Mouse (Mus musculus): ENCODE results near the gene Vps45. TPM values are rescaled to one million over a fixed set of nuclear protein-coding genes. Genes with fewer than 3 reads are reported as not detected.
"Not testable (repeated sequence)": the region's sequence is repeated elsewhere in the genome, so short reads cannot be mapped to it uniquely, and the experiment has no call there.

The Vps45 gene
- total RNA-seq, 2 experiments from 2014 or later: 13.6 to 16.8 TPM

DNA sequence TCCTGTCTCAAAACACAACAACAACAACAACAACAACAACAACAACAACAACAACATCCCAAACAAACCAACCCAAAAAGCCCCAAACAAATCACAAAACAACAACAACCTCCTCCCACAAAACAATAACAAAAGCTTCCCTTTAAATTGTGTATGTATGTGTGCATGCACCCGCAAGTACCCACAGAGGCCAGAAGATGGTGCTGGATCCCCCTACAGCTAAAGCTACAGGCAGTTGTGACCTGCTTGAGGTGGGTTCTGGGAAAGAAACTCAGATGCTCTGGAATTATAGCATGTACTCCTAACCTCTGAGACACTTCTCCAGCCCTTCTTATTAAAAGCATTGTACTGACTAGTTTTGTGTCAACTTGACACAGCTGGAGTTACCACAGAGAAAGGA is 22.7 kb upstream of the Vps45 start:
- peak; percentile 63 for ATAC-seq (replicated peaks; ENCODE audit: poor library complexity, severe bottlenecking)

DNA sequence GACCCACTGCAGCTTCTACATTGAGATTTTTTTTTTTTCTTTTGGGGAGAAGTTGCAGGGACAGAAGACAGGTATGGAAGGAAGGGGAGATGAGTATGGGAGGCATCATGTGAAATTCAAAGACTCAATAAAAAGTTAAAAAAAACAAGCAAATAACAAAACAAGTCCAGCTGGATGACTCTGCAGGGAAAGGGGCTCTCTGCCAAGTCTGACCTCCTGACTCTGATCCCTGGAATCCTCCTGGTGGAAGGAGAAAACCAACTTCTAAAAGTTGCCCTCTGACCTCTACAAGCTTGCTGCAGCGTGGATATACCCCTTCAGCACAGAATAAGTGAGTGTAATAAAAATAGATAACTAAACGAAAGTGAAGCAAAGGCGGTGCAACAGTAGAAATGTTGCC is 20.4 kb upstream of the Vps45 start:
- ATAC-seq (replicated peaks; ENCODE audit: poor library complexity, severe bottlenecking): no peak

DNA sequence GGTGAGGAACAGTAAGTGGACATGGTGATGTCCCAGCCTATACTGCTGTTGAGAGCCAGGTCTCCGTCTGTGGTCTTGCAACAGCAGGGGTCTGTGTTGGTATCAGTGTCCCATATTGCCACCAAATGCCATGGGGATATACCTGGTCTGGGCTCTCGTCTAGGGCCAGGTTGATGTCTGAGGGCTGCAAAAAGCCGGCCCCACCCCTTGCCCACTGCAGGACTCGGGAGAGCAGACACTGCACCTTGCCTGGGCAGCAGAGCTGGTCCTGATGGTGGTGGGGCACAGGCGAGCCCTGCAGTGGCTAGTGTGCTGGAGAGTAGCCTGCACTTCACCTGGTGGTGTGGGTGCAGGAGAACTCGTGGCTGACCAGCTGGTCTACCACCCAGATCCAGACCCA is 19.8 kb upstream of the Vps45 start:
- no peak for ATAC-seq (replicated peaks; ENCODE audit: poor library complexity, severe bottlenecking)

DNA sequence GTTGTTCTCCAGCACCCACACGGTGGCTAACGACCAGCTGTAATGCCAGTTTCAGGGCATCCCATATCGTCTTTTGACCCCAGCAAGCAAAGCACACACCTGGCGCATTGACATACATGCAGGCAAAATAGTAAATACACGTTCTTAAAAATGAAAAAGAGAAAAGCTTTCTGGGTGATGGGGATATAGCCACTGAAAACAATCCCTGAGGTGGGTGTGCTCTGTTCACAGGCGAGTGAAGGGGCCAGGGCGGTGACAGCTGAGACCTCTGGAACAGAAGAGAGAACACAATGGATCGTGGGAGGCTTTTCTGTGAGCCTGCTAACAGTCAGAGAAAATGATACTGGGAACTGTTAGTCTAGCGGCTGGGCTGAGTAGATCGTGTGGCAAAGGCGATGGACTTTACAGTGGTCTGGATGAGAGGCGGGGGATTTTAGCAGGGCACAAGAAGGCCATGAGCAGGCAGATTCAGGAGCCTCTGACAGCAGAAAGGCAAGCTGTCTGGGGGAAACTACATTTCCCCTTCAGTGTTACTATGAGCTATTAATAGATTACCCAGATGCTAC is 14.7 kb upstream of the Vps45 start:
- ATAC-seq (replicated peaks; ENCODE audit: poor library complexity, severe bottlenecking): no peak

DNA sequence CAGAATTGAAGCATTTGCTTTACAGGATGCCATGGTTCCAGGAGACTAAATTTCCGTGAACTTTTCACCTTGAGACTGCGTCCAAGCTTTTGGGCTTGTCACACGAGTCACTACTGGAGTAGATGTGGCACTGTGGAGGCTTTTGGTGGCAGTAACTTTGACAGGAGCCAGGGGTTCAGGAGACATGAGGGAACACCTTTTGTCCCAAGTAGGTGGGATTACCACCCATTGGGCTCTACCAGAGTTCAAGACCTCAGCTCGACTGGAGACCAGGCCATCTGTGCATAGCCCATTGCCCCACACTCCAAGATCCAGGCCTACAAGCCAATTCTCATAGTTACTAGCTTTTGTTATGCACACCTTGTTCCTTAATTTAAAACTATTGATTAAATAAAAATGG is 12.0 kb upstream of the Vps45 start:
- ATAC-seq (replicated peaks; ENCODE audit: poor library complexity, severe bottlenecking): no peak

DNA sequence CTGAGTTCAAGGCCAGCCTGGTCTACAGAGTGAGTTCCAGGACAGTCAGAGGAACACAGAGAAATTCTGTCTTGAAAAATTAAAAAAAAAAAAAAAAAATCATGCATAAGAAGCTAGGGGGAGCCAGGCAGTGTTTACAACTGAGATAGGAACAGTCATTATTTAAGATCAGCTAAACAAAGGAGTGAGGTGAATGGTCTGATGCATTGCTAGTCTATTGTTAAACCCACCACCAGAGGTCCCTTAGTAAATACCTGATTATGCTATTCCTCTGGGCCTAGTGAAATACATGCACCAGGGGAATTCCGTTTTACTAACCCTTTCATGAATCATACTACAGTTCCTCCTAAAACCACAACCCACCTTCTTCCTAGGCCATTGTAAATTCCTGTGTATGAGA is 11.3 kb upstream of the Vps45 start:
- no peak for ATAC-seq (replicated peaks; ENCODE audit: poor library complexity, severe bottlenecking)

DNA sequence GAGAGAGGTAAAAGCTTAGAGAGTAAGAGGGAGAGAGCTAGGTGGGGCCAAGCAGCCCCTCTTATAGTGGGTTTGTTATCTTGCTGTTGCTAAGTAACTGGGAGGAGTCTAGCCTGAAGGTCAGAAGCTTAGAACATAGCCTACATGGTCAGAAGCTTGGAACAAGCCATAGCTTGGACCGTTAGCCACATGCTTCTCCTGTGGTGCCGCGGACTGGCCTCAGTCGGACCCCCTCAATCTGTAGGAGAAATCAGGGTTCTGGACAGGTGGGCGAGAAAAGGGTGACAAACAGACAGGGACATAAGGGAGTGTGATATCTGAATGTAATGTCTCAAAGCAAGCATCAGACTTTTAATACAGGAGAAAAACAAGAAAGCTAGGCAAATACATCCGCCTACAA is 10.8 kb upstream of the Vps45 start:
- ATAC-seq (replicated peaks; ENCODE audit: poor library complexity, severe bottlenecking): no peak

DNA sequence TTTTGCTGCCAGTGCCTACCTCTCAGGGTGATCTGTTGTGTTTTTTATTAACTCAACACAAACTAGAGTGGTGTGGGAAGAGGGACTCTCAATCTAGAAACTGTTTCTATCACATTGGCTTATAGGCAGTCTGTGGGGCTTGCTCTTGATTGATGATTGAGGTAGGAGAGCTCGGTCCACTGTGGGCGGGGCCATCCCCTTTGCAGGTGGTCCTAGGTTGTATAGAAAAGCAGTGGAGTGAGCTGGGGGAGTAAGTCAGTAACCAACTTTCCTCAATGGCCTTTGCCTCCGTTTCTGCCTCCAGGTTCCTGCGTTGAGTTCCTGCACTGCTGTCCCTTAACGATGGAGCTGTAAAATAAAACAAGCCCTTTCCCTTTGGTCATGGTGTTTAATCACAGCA is 8.5 kb upstream of the Vps45 start:
- no peak for ATAC-seq (replicated peaks; ENCODE audit: poor library complexity, severe bottlenecking)

DNA sequence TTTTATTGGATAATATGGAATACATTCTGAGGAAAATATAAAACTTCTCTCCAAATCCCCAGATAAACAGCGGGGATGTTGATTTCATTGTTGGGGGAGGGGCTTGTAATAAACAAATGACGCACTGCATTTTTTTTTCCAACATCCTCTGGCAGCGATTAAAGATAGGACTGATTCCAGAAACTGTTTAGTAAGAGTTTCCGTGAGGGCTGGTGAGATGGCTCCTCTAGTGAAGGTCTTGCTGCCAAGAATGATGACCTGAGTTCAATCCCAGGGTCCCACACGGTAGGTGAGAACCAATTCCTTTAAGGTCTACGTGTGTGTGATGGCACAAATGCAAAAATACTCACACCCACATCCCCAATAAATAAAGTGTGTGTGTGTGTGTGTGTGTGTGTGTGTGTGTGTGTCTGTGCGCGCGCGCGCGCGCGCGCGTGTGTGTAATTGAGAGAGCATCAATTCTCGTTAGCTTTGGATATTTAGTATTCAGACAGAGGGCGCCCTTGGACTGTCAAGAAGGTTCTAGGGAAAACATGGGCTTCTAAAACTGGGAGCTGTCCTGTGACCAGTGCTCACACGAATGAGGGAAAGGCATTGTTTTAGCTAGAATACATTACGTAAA is 7.6 kb upstream of the Vps45 start:
- peak; percentile 46; the same call in 1 of the 2 replicates for ATAC-seq (replicated peaks; ENCODE audit: poor library complexity, severe bottlenecking)

DNA sequence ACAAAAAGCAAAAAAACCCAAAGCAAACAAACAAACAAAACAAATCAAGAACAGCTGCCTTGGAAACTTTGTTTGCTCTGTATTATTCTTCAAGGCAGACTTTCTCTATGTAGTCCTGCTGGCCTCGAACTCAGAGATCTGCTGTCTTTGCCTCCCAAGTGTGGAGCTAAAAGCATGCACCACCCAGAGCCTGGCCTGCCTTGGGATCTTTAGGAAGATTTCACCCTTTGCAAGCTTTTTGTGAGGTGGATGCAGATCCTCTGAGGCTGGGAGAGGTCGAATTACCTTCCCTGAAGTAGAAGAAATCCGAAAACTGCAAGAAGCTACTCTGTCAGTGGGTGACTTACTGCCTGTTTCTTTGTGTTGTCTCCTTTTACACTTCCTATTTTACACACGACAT is 6.9 kb upstream of the Vps45 start:
- no peak for ATAC-seq (replicated peaks; ENCODE audit: poor library complexity, severe bottlenecking)

DNA sequence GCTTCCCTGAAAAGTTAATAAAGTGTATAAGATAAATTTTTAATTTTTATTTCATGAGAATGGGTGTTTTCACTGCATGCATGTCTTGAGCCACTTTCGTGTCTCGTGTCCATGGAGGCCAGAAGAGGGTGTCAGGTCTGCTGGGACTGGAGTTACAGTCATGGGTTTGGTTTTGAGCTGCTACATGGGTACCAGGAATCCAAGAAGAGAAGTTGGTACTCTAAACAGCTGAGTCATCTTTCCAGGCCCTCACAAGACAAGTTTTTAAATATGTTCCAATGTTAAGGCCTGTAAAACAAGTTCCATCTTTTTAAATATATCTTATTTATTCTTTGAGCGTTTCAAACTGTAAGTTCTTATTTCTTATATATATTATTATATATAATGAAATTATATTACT is 6.0 kb upstream of the Vps45 start:
- ATAC-seq (replicated peaks; ENCODE audit: poor library complexity, severe bottlenecking): no peak

DNA sequence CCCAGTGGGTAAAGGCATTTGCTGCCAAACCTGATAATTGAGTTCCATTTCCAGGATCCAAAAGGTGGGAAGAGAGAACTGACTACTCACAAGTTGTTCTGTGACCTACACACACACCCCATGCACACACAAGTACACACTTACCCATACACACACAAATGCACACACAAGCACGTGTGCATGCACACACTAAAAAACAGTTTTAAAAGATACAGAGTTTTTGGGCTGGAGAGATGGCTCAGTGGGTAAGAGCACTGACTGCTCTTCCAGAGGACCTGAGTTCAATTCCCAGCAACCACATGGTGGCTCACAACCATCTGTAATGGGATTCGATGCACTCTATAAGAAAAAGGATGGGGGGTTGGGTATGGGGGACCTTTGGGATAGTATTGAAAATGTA is 5.0 kb upstream of the Vps45 start:
- ATAC-seq (replicated peaks; ENCODE audit: poor library complexity, severe bottlenecking): no peak

DNA sequence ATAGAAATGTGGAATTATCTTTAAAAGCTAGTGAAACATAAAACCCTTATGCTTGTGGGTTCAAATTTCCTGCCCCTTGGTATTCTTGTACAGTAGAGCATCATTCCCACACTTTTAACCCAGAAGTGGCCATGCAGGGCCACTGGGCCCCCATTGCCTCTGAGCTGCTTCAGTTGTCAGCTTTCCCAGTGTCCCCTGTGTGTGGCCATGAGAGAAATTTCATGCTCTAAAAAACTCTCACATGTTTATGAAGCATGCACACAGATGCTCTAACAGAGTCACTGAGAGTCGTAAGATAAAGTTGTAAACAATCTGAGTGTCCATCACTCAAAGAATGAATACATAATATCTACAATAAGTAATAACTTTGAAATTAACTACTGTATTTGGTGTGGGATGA is 1.9 kb upstream of the Vps45 start:
- ATAC-seq (replicated peaks; ENCODE audit: poor library complexity, severe bottlenecking): no peak

DNA sequence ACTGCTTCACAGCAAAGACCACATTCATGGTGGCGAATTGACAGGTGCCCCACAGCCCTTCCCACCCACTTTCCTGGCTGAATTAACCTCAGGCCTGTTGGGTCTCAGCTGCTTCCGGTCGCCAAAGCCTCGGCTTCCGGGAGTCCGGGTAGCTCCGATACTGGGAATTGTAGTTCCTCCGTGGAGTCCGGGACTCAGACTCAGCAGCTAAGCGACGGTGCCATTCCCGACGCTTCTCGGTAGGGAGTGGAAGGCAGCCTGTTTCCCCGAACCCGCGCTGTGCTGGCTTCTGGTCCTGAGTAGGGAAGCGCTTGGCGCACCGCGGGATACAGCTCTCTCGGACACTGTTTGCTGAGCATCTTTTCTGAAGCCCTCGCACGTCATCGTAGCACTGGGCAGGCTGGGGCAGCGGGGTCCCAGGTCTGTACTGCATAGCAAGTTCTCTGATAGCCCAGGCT is 490 bp downstream of the Vps45 start:
- ATAC-seq (replicated peaks; ENCODE audit: poor library complexity, severe bottlenecking): peak; percentile 93

DNA sequence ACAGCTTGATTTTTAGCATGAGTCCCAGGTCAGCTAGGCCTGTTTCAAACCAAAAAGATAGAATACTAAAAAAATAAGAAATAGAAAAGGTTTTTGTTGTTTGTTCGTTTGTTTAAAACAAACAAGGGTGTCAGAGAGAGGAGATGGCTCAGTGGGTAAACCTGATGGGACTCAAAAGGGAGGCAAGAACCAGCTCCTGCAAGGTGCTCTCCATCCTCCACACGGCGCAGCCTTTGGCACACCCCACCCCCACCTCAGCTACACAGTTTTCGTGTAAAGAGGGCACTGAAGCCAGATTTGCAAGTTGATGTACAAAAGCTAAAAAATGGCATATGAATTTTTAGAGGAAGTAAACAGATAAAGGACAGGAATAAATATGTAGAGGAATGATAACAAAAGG is 2.2 kb downstream of the Vps45 start:
- no peak for ATAC-seq (replicated peaks; ENCODE audit: poor library complexity, severe bottlenecking)

DNA sequence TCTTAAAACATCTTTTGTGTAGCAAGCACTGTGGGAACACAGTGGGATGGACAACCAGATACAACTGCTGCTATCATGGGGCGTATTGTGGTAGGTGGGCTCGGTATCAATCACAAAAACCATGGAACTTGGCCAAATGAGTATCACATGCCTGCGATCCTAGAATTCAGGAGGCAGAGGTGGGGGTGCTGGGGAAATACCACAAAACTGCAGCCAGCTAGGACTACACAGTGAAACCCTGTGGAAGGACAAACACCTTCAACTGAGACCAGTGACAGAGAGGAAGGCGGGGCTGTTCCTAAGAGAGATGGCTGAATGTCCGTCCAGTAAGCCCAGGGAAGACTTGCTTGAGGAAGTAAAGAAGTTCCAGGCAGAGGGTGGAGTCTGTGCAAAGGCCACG is 3.0 kb downstream of the Vps45 start:
- ATAC-seq (replicated peaks; ENCODE audit: poor library complexity, severe bottlenecking): no peak

DNA sequence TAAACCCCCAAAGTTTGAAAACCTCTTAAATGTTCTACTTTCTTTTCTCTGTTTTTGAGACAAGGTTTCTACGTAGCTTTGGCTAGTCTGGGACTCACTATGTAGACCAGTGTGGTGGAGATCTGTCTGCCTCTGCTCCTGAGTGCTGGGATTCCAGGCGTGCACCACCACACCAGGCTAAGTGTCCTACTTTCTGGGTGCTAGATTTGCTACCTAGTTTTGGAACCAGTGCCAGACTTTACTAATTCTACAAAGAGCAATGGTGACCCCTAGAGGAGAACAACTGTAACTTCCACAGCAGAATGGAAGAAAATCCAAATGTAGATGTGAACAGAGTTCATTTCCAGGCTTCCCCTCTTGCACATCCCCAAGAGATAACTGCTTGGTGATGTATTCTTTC is 6.4 kb downstream of the Vps45 start:
- peak; percentile 74 for ATAC-seq (replicated peaks; ENCODE audit: poor library complexity, severe bottlenecking)

DNA sequence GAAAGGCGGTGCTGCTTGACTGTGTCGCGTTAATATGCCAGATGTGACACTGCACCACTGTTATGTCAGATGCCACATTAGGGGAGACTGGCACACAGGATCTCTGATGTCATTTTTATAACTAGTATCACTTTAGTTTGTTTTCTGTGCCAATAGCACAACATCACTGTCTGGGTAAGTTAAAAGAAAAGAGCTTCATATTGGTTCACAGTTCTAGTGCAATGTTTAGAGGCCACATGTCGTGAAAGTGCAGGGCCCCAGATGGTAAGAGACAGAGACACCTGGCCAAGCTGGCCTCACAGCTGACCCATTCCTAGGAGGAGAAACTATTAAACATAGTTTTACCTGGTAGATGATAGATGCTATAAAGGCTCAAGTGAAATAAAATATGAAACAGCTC is 7.1 kb downstream of the Vps45 start:
- no peak for ATAC-seq (replicated peaks; ENCODE audit: poor library complexity, severe bottlenecking)

DNA sequence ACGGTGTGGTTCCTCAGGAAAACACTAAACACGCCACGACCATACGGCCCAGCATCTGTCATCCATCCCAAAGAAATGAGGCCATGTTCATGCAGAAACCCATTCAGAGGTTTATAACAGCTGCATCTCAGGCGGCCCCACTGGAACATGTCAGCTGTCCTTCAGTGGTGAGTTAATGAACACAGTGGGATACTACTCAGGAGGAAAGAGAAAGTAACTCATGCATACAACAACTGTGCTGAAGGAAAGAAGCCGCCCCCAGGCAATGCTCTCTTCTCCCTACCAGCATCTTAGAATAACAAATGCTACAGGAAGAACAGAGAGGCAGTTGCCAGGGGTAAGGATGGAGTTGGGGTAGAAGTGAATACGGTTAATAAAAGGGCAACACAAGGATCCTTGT is 7.5 kb downstream of the Vps45 start:
- no peak for ATAC-seq (replicated peaks; ENCODE audit: poor library complexity, severe bottlenecking)

DNA sequence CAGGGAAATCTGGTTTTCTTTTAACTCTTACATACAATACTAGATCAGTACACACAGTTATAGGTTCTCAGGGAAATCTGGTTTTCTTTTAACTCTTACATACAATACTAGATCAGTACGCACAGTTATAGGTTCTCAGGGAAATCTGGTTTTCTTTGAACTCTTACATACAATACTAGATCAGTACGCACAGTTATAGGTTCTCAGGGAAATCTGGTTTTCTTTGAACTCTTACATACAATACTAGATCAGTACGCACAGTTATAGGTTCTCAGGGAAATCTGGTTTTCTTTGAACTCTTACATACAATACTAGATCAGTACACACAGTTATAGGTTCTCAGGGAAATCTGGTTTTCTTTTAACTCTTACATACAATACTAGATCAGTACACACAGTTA is 13.7 kb downstream of the Vps45 start:
- not testable (repeated sequence) for ATAC-seq (replicated peaks; ENCODE audit: poor library complexity, severe bottlenecking)

DNA sequence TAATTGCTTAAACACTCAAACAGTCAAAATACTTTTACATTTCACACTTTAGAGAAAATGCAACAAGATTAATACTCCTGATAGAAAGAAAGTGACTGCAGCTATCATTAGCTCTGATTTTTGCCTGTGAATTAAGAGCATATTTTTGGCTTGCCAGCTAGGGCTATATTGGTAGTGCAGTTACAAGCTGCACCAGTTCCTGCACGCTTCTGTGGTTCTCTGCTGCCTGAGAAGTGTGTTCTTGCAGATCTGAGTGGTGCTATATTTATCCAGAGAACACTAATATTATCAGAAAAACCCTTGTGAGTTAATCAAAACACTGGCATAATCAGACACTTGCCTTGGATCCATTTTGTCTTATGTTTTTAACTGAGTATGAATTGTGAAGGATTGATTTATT is 15.2 kb downstream of the Vps45 start:
- ATAC-seq (replicated peaks; ENCODE audit: poor library complexity, severe bottlenecking): no peak

DNA sequence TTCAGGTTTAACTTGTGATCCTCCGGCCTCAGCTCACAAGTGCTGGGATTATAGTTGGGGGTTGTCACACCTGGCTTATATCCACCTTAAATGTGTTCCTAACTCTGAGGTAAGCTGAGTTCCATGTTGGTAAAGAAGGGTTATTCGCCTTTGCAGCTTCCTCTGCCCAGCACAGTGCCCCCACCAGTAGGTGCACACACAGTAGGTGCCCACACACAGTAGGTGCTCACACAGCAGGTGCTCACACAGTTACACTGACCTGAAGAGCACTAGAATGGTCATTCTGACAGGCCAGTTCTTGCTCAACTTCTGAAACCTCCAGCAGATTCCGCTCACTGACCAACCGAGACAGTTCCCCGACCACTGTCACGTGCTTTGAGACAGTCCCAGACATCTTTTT is 17.2 kb downstream of the Vps45 start:
- ATAC-seq (replicated peaks; ENCODE audit: poor library complexity, severe bottlenecking): no peak

DNA sequence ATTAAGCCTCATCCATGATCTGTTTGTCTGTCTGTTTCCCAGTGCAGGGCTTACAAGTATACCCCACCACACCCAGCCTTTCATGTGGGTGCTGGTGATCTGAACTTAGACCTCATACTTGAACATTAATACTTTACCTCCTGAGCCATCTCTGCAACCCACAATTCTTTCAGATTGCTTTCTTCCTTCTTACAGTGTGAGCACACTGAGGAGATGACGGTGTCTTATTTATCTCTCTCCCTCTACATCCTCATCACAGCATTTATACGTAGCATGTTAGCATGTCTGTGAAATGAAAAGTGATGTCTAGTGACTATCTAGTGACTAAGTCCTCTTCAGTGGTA is 17.6 kb downstream of the Vps45 start:
- ATAC-seq (replicated peaks; ENCODE audit: poor library complexity, severe bottlenecking): no peak

All from granulocyte monocyte progenitor cell, adult 5-6 weeks (primary cell).